Mouse (Mus musculus) lung, postnatal 10 days (tissue): ENCODE results near the gene Rbms1.
A peak's percentile ranks its signal among the peaks of the same experiment; 100 is the strongest.

ENCODE experiments used
- DNase-seq: peaks from one replicate; pipeline ENCODE4 v3.0.0; 2021

The Rbms1 gene

DNA sequence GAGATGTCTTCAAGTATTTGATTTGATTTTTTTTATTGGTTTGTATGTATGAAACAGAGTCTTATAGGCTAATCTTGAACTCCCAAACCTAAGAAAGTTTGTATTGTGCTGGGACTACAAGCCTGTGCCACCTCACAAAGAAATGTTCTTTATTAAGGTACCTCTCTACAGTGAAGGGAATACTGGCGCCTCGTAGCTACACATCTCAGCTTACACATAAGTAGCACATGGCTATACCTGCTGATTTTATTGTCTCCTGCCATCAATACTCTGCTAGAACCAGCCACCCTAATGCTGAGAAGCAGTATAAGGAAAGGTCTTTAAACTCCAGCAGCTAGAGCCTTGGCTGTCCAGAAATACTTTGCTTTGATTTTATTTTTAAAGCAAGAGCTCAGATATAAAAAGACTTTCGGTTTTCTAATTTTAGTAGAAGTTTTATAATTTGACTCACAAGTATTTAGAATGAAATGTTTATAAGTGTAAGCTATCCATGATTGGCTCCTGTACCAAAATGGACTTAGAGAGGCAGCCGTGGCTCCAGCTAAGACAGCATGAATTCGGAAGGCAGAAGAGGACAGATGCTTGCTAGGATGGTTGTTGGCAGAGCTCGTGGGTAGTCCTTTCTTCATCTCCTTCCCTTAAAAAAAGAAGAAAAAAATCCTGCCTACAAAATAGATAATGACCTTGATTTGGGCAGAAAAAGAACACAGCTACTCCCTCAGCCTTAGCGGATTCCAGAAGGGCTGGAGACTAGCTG, 48.3 kb downstream of the Rbms1 start:
- no peak for DNase-seq

DNA sequence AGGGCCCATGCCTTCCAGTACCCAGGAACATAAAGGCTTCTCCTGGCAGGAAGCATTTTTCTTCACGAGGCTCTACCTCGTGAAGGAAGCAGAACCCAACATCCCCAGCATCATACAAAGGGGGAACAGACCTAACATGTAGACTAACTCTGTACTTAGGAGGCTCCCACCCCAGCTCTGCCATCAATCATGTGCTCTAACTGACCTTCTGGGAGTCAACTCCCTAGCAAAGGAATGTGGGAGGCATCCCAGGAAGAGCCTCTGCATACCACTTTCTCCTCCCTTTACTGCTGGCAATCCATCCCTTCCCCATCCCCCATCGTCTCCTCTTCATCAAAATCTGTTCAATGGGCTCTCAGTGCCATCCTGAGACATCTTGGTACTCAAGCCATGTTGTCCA, 49.7 kb downstream of the Rbms1 start:
- no peak for DNase-seq

DNA sequence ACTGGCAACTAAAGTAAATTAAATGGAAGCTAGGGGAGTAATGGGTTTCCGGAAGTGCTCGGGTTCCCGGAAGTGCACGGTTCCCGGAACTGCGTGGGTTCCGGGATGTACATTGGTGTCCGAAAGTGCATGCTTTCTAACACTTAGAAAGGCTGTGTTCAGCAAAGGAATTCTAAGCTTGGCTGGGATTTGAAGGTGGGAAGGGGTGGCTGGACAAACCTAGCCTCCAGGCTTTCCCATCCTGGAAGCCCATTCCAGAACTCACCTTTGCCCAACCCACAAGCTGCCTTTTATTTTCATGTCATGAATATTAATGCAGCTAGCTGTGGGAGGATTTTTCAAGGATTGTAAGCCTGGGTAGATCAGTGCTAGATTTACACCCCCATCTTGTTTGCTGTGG, 51.3 kb downstream of the Rbms1 start:
- DNase-seq: no peak

DNA sequence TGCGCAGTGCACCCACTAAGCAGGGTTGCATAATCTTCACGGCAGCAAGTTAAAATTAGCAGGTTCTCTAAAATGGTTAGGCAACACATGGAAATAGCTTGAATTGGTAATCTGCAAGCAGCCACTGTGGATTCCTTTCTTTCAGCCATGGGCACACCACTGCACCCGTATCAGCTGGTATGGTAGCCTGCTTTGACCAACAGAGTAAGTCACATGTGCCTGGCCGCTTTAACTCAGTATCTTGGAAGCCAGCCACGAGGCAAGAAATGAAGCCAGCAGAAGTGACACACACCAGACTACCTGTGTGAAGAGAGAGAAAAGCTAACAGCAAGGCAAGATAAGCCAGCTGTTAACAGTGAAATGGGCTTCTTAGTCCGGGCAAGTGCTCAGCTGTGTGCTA, 52.2 kb downstream of the Rbms1 start:
- peak; percentile 69 for DNase-seq

DNA sequence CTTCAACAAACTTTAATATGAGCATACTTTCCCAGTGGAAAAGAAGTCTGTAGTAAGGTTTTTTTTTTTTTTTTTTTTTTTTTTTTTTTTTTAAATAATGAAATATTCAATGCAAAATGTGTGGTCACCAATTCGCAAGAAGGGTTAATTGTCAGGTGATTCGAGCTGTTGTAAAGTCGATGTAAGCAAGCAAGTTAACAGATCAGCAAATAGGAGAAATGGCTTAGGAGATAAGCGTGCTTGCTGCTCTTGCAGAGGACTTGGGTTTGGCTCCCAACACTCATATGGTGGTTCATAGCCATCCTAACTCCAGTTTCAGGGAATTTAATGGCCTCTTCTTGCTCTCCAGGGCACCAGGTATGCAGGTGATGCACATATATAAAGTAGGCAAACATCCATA, 54.4 kb downstream of the Rbms1 start:
- no peak for DNase-seq

DNA sequence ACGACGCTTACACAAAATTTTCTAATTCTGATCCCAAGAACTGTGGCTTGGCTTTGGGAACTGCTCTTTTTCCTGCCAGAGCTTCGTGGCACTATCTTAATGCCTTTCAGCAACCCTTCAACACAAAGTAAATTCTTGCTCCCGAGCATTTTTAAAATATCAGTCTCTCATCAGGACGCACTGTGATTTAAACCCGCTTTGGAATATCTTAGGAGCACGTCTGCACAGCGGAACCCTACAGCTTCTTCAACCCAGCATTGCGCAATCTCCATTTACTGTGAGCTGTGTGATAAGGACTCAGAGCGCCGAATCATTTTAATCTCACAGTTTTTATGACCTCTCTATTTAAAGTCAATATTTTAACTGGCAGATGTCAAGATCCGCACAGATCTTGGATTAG, 54.9 kb downstream of the Rbms1 start:
- DNase-seq: no peak

DNA sequence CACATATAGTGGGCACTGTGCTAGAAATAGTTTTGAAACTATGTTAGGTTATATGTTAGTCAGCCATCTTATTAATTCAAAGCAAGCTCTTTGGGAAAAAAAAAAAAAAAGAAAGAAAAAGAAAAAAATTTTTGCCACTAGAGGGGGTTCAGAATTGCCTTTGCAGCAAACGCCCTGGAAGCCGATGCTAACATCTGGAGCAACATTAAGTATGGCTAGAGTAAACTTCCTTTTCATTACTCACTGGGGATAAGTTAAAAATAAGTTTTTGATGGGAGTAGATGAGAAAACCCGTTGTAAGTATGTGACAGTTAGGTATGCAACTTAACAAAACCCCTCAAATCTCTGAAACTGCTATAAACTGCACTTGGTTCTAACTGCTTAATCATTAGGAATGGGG, 57.7 kb downstream of the Rbms1 start:
- DNase-seq: peak; percentile 55

DNA sequence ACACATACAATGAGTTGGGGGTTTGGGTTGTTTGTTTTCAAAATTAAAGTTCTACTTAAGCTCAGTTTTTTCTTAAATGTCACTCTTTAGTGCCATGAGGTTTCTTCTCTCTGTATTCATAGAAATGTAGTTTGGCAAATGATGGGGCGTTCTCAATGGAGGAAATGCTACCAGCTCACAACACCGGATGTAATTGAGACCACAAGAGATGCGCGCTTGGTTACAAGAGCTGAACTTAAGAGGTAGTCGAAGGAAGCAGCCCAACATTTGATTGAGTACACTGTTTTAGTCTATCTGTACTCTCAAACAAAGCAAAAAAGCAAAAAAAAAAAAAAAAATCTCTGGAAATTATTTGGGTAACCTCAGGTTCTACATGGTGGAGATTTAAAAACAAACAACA, 58.9 kb downstream of the Rbms1 start:
- DNase-seq: no peak

DNA sequence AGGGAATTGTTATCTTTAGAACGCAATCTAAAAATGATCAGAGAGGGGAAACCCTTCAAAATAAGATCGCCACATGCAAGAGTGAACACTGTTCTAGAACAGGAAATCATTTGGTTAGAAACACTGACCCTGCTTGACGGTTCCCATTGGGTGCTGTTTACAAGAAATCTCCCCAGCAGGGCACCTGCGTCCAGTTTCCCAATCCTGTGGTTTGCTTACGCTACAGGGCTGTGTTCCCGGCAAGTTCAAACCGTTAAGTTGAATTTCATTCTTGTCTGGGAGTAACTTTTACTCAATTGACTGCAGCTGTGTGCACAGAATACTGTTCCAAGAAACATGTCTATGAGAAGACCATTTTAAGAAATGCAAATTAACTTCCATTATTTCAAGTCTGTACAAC, 59.5 kb downstream of the Rbms1 start:
- DNase-seq: no peak

DNA sequence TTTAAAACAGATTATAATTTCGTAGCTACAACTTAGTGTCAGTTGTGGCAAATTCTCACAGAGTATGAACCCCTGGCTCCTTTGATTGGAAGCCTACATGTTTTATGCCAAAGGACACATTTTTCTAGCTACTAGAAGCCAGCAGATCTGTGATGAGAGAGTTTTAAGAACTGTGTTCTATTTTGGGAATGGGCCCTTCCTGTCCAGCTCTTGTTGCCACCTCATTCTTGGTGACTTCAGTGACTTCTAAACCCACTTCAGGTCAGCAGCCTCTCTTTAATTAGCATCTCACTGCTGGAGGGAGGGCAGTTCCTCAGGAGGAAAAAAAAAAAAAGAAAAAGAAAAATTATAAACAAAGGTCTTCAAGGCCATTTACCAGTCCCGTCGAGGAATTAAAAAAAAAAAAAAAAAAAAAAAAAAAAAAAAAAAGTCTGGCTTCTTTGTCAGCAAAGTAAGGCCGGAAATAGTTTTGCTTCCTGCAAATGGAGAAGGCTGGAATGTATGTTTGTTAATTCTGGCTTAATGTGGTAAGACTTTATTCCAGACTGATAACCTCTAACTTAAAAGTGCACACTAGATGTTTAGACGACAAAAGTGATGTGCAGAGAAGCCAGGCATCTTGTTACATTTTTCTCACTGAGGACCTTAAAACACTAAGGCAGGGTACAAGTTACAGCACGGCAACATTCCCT, 60.4 kb downstream of the Rbms1 start:
- peak; percentile 28 for DNase-seq

DNA sequence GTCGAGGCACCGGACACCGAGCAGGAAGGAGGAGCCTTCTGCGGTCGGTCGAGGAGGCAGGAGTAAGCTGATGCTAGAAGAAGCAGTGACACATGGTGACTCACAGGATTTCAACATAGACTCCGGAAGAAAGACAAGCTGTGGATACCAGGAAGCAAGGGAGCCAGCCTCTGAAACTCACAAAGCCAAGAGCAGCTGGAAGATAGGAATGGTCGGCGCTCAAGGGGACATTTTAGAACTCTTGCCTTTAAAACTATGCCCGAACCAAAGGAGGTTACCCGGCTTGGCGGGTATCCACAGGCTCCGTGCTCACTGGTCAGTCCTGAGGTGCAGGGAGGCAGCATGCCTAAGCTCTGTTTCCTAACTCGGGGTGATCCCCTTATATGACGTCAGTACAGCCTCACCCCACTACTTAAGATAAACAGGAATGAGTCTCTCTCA, 61.5 kb downstream of the Rbms1 start:
- peak; percentile 77 for DNase-seq

DNA sequence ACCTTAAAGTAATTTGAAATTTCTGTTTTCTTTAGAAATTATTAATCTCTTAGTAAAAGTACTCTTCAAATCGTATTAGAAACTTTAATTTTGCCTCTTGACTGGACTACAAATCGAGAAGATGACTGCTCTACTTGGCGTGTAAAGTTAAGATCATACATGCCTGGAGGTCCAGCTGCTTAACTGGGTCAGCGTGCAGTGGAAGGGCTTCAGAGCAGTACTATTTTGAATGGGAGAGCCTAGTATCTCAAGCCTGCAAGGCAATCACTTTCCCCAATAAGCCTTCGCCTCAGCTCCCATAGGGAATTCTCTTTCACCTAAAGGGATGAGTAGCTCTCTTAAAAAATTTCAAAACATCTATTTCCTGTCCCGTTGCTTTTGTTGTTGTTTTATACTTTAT, 62.0 kb downstream of the Rbms1 start:
- no peak for DNase-seq

DNA sequence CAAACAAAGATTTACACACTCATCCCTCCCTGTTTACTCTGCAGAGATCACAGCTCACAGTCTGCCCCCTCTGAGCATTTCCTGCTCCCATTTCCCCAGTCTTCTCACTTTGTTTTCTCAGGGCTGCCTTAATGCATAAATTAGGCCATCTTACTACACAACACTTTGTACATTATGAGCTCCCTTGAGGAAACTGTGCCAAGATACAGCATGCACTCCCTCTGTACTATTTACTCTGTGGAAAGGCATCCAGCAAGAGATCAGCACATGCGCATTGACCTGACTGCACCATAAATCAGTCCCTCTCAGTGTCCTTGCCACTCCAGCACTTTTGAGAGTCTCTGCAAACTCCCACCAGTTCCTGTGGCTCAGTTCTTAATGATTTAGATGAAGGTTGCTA, 70.0 kb downstream of the Rbms1 start:
- no peak for DNase-seq

DNA sequence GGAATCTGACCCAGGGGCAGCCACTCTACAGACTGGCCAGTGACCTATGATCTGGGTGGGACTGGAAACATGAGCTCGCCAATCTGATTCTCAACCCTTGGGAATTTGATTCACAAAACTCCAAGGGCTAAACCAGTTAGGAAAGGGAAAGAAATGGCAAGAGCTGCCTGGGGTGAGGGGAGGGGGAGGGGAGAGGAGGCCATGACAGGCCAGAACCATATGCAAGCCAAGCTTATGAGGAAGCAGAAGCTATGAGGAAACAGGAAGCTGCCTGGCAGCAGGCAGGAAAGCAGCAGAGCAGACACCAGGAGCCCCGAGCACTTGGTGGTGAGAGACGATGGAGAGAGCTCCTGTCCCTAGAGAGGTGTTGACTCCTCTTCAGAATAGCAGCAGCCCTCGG, 79.1 kb downstream of the Rbms1 start:
- DNase-seq: peak; percentile 57

DNA sequence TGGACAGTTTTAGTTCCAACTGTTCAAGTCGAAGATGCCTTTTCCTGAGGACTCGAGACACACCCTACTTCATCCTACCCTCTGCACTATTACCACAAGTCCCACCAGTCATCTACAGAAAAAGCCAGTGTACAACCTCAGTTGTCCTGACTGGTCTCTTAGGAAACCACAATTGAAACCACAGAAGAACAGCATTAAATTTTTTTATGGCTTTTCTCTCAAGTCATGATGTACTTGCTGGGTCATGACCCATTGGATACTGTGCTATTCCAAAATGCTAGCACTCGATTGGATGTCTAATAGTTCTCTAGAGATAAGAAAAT, 80.0 kb downstream of the Rbms1 start:
- DNase-seq: no peak

DNA sequence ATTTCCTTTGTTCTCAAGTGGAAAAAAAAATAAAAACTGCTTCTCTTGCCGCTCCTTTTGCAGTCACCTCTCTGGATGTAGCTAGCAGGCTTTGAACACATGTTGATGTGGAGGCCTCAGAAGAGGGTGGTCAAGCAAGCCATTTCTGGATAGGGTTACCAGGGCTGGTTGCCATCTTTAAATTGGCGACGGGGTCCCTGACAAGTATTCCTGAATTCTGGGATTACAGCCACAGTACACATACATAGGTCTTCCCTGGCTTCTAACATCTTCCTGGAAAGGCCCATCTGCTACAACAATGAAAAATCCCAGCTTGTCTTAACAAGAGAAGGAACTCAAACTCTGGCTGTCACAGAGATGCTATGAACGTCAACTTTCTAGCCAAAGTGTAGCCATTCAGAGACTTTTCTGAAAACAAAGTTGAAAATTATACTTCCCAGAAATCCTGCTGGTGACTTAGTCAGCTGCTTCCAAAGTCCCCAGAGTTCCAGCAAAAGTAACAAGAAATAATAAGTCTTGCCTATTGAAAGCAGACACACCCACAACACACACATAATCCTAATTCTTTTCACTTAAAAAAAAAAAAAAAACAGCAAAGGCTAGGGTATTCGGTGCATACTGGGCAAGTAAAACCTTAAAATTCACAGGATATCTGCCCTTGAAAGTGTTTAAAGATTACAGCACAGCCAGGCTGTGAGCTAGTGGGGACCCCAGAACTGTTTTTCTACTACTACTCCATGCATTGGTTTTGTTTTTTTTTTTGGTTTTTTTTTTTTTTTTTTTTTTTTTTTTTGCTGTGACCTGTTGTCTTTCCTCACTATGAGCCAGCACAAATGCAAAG, 80.6 kb downstream of the Rbms1 start:
- no peak for DNase-seq

DNA sequence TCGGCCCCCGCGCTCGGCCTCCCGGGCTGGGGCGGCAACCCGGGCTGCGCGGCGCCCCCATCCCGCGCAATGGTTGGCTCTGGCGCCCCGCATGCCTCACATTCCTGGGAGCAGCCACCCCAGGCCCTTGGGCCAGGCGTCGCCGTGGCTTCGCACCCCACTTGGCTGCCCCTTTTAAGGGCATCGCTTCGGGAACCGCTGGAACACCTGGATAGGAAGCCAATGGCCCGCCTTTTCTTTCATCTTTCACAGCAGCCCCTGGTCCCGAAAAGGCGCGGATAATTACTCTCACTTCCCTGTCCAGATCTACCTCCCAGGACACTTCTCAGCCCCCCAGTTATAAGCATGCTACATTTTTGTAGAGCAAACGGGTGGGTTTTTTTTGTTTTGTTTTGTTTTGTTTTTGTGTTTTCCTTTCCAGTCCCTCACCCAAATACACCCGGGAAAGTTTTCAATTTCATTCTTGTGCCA, 81.4 kb downstream of the Rbms1 start:
- no peak for DNase-seq

DNA sequence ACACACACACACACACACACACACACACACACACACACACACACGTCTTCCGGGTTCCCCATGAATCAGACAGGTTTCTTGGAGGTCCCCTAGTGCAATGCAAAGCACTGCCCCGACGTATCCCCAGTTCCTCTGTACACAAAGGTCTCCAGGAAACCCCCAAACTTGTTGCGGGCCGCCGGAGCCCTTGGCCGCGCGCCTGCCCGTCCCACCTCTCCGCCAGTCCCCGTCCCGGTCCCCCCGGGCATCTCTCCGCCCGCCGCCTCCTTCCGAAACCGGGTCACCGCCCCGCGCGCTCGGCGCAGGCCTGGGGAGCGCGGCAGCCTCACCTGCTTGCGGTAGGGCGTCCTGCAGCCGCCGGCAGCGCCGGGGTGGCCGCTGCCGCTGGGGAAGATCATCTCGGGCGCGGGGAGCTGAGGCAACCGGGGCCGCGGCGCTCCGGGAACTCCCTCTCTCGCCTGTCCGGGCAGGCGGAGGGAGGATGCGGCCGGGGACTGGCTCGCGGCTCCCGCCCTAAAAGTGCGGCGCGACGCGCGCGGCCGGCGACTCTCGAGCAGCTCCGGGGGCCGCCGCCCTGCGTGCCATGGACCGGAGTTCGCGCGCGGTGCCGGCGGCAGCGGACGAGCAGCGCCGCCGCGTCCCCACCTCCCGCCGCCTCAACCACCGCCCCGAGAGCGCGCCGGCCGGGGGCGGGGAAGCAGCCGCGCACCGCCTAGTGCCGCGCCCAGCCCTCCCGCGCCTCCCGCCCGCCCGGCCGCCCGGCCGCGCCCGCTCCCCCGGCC, 82.0 kb downstream of the Rbms1 start:
- peak; percentile 79 for DNase-seq

DNA sequence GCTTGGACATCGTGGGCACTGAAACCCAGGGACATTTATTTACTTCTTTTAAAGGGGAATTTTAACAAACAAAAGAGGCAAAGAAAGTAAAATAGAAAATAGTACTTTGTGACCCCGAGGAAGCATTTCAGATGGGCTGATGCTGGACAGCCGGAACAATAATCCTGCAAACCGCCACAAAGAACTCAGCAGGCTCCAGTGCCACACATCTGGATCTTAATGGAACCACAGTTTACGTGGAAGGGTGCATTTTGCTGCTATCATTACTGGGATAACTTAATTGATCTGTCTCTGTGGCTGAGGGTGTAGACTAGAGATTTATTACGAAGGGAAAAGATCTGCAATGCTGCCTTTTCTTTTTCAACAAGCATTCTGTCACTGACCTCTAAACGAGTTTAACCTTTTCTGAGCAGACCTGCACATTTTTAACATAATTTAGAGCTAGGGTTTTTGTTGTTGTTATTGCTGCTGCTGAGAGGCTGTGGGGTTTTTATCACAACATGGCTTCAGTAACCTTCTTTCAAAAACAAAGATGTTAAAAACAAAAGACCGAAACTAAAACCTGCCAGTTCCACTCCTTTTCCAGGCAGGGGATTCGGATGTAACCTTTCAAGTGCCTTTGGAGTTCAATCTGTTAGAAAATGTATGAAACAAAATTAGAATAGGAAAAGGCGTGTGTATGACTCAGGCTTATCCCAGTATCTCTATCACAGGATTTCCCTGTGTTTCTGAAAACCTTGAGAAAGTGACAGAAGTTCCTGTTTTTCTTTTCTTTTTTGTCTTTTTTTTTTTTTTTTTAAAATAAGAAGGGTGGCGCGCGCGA, 82.8 kb downstream of the Rbms1 start:
- DNase-seq: no peak

DNA sequence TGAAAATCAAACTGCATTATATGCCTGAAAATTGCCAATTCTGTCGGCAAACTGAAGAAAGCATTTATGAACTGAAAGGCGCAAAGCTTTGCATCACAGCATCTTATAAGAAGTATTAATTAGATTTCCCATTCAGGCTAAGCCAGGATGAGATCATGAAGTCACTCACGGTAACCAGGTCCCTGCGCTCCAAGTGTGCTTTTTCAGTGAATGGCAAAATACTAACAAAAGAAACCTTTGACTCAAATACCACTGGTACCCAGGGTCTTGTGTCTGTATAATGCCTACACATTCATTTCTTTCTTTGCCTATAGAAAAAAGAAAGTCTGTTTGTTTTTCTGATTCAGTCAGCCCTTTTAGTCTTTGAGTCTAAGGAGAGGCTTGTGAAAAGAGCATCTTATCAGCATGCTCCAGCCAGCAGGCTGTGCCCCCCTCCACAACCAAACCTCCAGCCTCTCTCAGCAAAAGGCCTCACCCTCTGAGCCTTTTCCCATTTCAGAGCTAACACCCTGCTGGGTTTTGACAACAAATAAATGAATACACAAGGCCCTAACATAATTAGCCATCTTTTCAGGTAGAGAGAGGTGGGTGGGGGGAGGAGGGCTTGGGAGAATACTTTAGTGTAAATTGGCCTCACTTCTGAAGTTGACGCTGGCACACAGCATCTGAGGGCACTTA, 83.7 kb downstream of the Rbms1 start:
- DNase-seq: no peak
